Mouse (Mus musculus) forebrain, embryonic 13.5 days (tissue): ENCODE results near the gene Prss46. TPM values are rescaled to one million over a fixed set of nuclear protein-coding genes. Genes with fewer than 3 reads are reported as not detected.
A peak's percentile ranks its signal among the peaks of the same experiment; 100 is the strongest.

Source experiments
- ATAC-seq: fragments of 200-750 bp; cut with Nextera tagmentation; 2 replicates; pipeline ENCODE4 v1.8.0; 2017
- H3K27ac ChIP-seq: fragments of 300-500 bp; sonication (generic); 2 replicates; pipeline ENCODE4 v1.5.1; 2015; ENCODE audit warnings: inconsistent platforms, mild to moderate bottlenecking, moderate library complexity
- H3K27me3 ChIP-seq: fragments of 300-500 bp; sonication (generic); 2 replicates; pipeline ENCODE4 v1.6.1; 2015; ENCODE audit warnings: mild to moderate bottlenecking, inconsistent platforms
- H3K36me3 ChIP-seq: fragments of 300-500 bp; sonication (generic); 2 replicates; pipeline ENCODE4 v1.6.1; 2015; ENCODE audit warnings: mild to moderate bottlenecking, inconsistent platforms; ENCODE audit not compliant: poor library complexity, severe bottlenecking
- H3K4me1 ChIP-seq: fragments of 300-500 bp; sonication (generic); 2 replicates; pipeline ENCODE4 v1.6.1; 2015; ENCODE audit warnings: inconsistent platforms
- H3K4me2 ChIP-seq: fragments of 300-500 bp; sonication (generic); 2 replicates; pipeline ENCODE4 v1.6.1; 2015; ENCODE audit warnings: inconsistent platforms, mild to moderate bottlenecking, moderate library complexity
- H3K4me3 ChIP-seq: fragments of 300-500 bp; sonication (generic); 2 replicates; pipeline ENCODE4 v1.5.1; 2015; ENCODE audit warnings: mild to moderate bottlenecking, inconsistent platforms
- H3K9ac ChIP-seq: fragments of 300-500 bp; sonication (generic); 2 replicates; pipeline ENCODE4 v1.6.1; 2015; ENCODE audit warnings: mild to moderate bottlenecking, inconsistent platforms
- H3K9me3 ChIP-seq: fragments of 300-500 bp; sonication (generic); replicated peaks from 2 replicates; pipeline ENCODE4 v1.6.1; 2016; ENCODE audit warnings: inconsistent platforms
- WGBS: fragments of 180-500 bp; shearing (Covaris S2); methylation state at CpG from one replicate; pipeline ENCODE4 v1.1.7; 2015; 5-methylcytosine and 5-hydroxymethylcytosine counted together
- polyA plus RNA-seq: library from polyadenylated mRNA; unstranded; fragments of >200 nt; fragmentation: Nextera tagmentation; extraction: Ambion mirVana; gene quantifications from 2 replicates; pipeline ENCODE4 v1.2.1, GENCODE M21; 2015

Gene Prss46
- polyA plus RNA-seq, 1 experiment from 2014 or later: not detected

GRCm38 (mm10) chr9:110873681-110874659, 29.7 kb downstream of the Prss46 start:
- peak; percentile 73 for ATAC-seq
- peak overlapping the region; percentile 63 for H3K4me2 ChIP-seq
- H3K4me1 ChIP-seq: peaks cover 22% of the 10 kb centered on the region
- H3K27ac ChIP-seq: no peak overlapping the region
- peak overlapping the region; percentile 8; the same call in 1 of the 2 replicates for H3K9ac ChIP-seq
- H3K36me3 ChIP-seq: no peaks in the 10 kb centered on the region
- 8% methylated on average over 39 of the region's 40 CpGs for WGBS
- peaks cover 38% of the 10 kb centered on the region for H3K27me3 ChIP-seq
- peak overlapping the region; percentile 31 for H3K4me3 ChIP-seq
- H3K9me3 ChIP-seq: no peaks in the 10 kb centered on the region

- Histone ChIP-seq H3K27ac (no peak overlapping the region), H3K4me3 (no peak overlapping the region), H3K27me3 (peaks cover 45% of the 10 kb centered on the region), H3K36me3 (no peaks in the 10 kb centered on the region), H3K9me3 (no peaks in the 10 kb centered on the region), H3K4me2 (no peak overlapping the region; the same call in 1 of the 2 replicates), H3K4me1 (peaks cover 27% of the 10 kb centered on the region), H3K9ac (no peak overlapping the region)
- 0 out of 2 replicates have a peak, but pooled peaks have one; percentile 33 for ATAC-seq
- WGBS: 10% methylated on average over 3 of the region's 3 CpGs
Observed at GRCm38 (mm10) chr9:110874660-110875191, 30.4 kb downstream of the Prss46 start.

- WGBS: 18% methylated on average over 5 of the region's 6 CpGs
- no peak overlapping the region for H3K4me2 ChIP-seq
- H3K27me3 ChIP-seq: peaks cover 51% of the 10 kb centered on the region
- H3K9ac ChIP-seq: no peak overlapping the region
- H3K4me1 ChIP-seq: peaks cover 33% of the 10 kb centered on the region
- no peaks in the 10 kb centered on the region for H3K9me3 ChIP-seq
- H3K36me3 ChIP-seq: no peaks in the 10 kb centered on the region
- ATAC-seq: peak; percentile 39; the same call in 1 of the 2 replicates
- H3K27ac ChIP-seq: no peak overlapping the region
- no peak overlapping the region for H3K4me3 ChIP-seq
Observed at GRCm38 (mm10) chr9:110875288-110875695, 31.0 kb downstream of the Prss46 start.

- H3K9ac ChIP-seq: no peak overlapping the region
- H3K9me3 ChIP-seq: no peaks in the 10 kb centered on the region
- no peak overlapping the region for H3K27ac ChIP-seq
- H3K4me3 ChIP-seq: no peak overlapping the region
- no peak overlapping the region for H3K4me2 ChIP-seq
- no peak for ATAC-seq
- peaks cover 35% of the 10 kb centered on the region for H3K4me1 ChIP-seq
- 75% methylated on average over 1 of the region's 1 CpGs for WGBS
- no peaks in the 10 kb centered on the region for H3K36me3 ChIP-seq
- H3K27me3 ChIP-seq: peaks cover 70% of the 10 kb centered on the region
Observed at GRCm38 (mm10) chr9:110877353-110877752, 33.0 kb downstream of the Prss46 start.

GRCm38 (mm10) chr9:110877888-110878287, 33.6 kb downstream of the Prss46 start:
- 84% methylated on average over 5 of the region's 5 CpGs for WGBS
- no peaks in the 10 kb centered on the region for H3K36me3 ChIP-seq
- no peak overlapping the region for H3K27ac ChIP-seq
- H3K4me3 ChIP-seq: no peak overlapping the region
- H3K9me3 ChIP-seq: no peaks in the 10 kb centered on the region
- no peak for ATAC-seq
- no peak overlapping the region for H3K4me2 ChIP-seq
- H3K9ac ChIP-seq: no peak overlapping the region
- H3K4me1 ChIP-seq: peaks cover 35% of the 10 kb centered on the region
- peaks cover 67% of the 10 kb centered on the region for H3K27me3 ChIP-seq

GRCm38 (mm10) chr9:110879191-110879920, 35.0 kb downstream of the Prss46 start, which contains the start of gene Als2cl:
Als2cl (plus strand) TSS chr9:110879870.
- 0 out of 2 replicates have a peak, but pooled peaks have one; percentile 5 for ATAC-seq
- H3K27ac ChIP-seq: no peak within 1 kb of the TSS
- H3K36me3 ChIP-seq: no peaks in the 10 kb centered on the region
- 10% methylated on average over 12 of the region's 12 CpGs for WGBS
- H3K4me1 ChIP-seq: peaks cover 25% of the 10 kb centered on the region
- H3K9ac ChIP-seq: peak within 1 kb of the TSS; percentile 34
- peak within 1 kb of the TSS; percentile 45 for H3K4me3 ChIP-seq
- peak within 1 kb of the TSS; percentile 74 for H3K4me2 ChIP-seq
- H3K9me3 ChIP-seq: no peaks in the 10 kb centered on the region
- peaks cover 54% of the 10 kb centered on the region for H3K27me3 ChIP-seq

GRCm38 (mm10) chr9:110879998-110880561, 35.8 kb downstream of the Prss46 start, which contains the start of gene Tmie:
Tmie (minus strand) TSS chr9:110880113.
- under 1% methylated on average over 57 of the region's 57 CpGs for WGBS
- peak; percentile 38; the same call in 1 of the 2 replicates for ATAC-seq
- peaks cover 18% of the 10 kb centered on the region for H3K4me1 ChIP-seq

GRCm38 (mm10) chr9:110880772-110881171, 36.5 kb downstream of the Prss46 start:
- H3K4me3 ChIP-seq: peak overlapping the region; percentile 45
- H3K36me3 ChIP-seq: no peaks in the 10 kb centered on the region
- WGBS: 61% methylated on average over 4 of the region's 4 CpGs
- H3K9ac ChIP-seq: no peak overlapping the region
- no peaks in the 10 kb centered on the region for H3K9me3 ChIP-seq
- H3K27ac ChIP-seq: no peak overlapping the region
- peaks cover 13% of the 10 kb centered on the region for H3K4me1 ChIP-seq
- peaks cover 53% of the 10 kb centered on the region for H3K27me3 ChIP-seq
- peak overlapping the region; percentile 74 for H3K4me2 ChIP-seq
- ATAC-seq: no peak

More at GRCm38 (mm10) chr9:110879998-110880561, 35.8 kb downstream of the Prss46 start, which contains the start of gene Tmie:
- H3K4me2 ChIP-seq: peak within 1 kb of the TSS; percentile 74
- no peaks in the 10 kb centered on the region for H3K36me3 ChIP-seq
- no peaks in the 10 kb centered on the region for H3K9me3 ChIP-seq
- no peak within 1 kb of the TSS for H3K27ac ChIP-seq
- peak within 1 kb of the TSS; percentile 45 for H3K4me3 ChIP-seq
- peaks cover 53% of the 10 kb centered on the region for H3K27me3 ChIP-seq
- H3K9ac ChIP-seq: peak within 1 kb of the TSS; percentile 34

- Histone ChIP-seq H3K9ac (no peak overlapping the region), H3K4me2 (no peak overlapping the region), H3K36me3 (no peaks in the 10 kb centered on the region), H3K27me3 (peaks cover 51% of the 10 kb centered on the region), H3K9me3 (no peaks in the 10 kb centered on the region), H3K27ac (no peak overlapping the region), H3K4me1 (peaks cover 13% of the 10 kb centered on the region), H3K4me3 (no peak overlapping the region)
- ATAC-seq: no peak
- WGBS: 76% methylated on average over 7 of the region's 7 CpGs
Observed at GRCm38 (mm10) chr9:110881953-110882352, 37.6 kb downstream of the Prss46 start.

- H3K4me2 ChIP-seq: no peak overlapping the region
- H3K36me3 ChIP-seq: no peaks in the 10 kb centered on the region
- H3K27me3 ChIP-seq: no peaks in the 10 kb centered on the region
- no peak overlapping the region for H3K27ac ChIP-seq
- H3K9me3 ChIP-seq: no peaks in the 10 kb centered on the region
- H3K4me1 ChIP-seq: no peaks in the 10 kb centered on the region
- no peak for ATAC-seq
- 62% methylated on average over 9 of the region's 9 CpGs for WGBS
- H3K4me3 ChIP-seq: no peak overlapping the region
- H3K9ac ChIP-seq: no peak overlapping the region
Observed at GRCm38 (mm10) chr9:110887388-110888303, 43.3 kb downstream of the Prss46 start.
